Mouse (Mus musculus): ENCODE results near the gene Cep104.

Gene Cep104

GRCm38 (mm10) chr4:154045837-154046236 lies 70.8 kb downstream of the Cep104 start:
- no peak for DNase-seq (ENCODE audit: low read depth)

GRCm38 (mm10) chr4:154051401-154051800 lies 76.4 kb downstream of the Cep104 start:
- DNase-seq (ENCODE audit: low read depth), result no peak

- no peak for DNase-seq (ENCODE audit: low read depth)
Measured at GRCm38 (mm10) chr4:154053065-154053464, 78.1 kb downstream of the Cep104 start.

- DNase-seq (ENCODE audit: low read depth), result no peak
Measured at GRCm38 (mm10) chr4:154055482-154055881, 80.5 kb downstream of the Cep104 start.

- no peak for DNase-seq (ENCODE audit: low read depth)
Measured at GRCm38 (mm10) chr4:154056046-154056445, 81.1 kb downstream of the Cep104 start.

- no peak for DNase-seq (ENCODE audit: low read depth)
Measured at GRCm38 (mm10) chr4:154056661-154057060, 81.7 kb downstream of the Cep104 start.

GRCm38 (mm10) chr4:154057696-154058095 lies 82.7 kb downstream of the Cep104 start:
- no peak for DNase-seq (ENCODE audit: low read depth)
